Mouse (Mus musculus): Measurements from ENCODE around the gene Rnd2.

DNA sequence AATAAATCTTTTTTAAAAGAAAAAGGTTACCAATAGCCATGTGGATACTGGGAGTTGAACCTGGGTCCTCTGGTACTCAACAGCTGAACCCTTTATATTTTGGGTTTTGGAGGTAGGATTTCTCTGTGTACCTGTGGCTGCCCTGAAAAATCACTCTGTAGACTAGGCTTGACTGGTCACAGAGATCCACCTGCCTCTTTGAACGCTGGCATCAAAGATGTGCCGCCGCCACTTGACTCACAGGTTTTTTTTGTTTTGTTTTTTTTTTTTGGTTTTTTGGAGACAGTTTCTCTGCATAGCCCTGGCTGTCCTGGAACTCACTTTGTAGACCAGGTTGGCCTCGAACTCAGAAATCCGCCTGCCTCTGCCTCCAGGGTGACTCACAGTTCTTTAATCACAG is 17.0 kb upstream of the Rnd2 start:
- TF ChIP-seq POLR2A (IDR thresholded peaks at IDR 0.05; ENCODE audit: low read depth, low read length) (no peak), CTCF (IDR thresholded peaks at IDR 0.05; ENCODE audit: extremely low read depth, insufficient read depth, insufficient read length, insufficient replicate concordance) (no peak)
